Mouse (Mus musculus) myocyte (in vitro differentiated cells): ENCODE data around the gene Gm49425. TPM values are rescaled to one million over a fixed set of nuclear protein-coding genes. Genes with fewer than 3 reads are reported as not detected.
"Not testable (repeated sequence)": the region's sequence is repeated elsewhere in the genome, so short reads cannot be mapped to it uniquely, and the experiment has no call there.

Experiments
- H3K27me3 ChIP-seq: one replicate; pipeline ENCODE4 v1.6.1; 2011; ENCODE audit not compliant: control insufficient read depth, insufficient read depth, insufficient read length
- H3K36me3 ChIP-seq: one replicate; pipeline ENCODE4 v1.6.1; 2011; ENCODE audit not compliant: control insufficient read depth, insufficient read depth
- H3K4me2 ChIP-seq: one replicate; pipeline ENCODE4 v1.6.1; 2011; ENCODE audit warnings: low read depth, control low read depth
- H3K4me3 ChIP-seq: one replicate; pipeline ENCODE4 v1.5.1; 2011; ENCODE audit warnings: mild to moderate bottlenecking, control low read depth, moderate library complexity
- H3K79me2 ChIP-seq: one replicate; pipeline ENCODE4 v1.6.1; 2011; ENCODE audit not compliant: control insufficient read depth, insufficient read depth
- H3ac ChIP-seq: one replicate; pipeline ENCODE4 v1.6.1; 2011; ENCODE audit not compliant: control insufficient read depth, insufficient read length
- CEBPB ChIP-seq: IDR thresholded peaks from 2 replicates; pipeline ENCODE4 v1.6.1; 2011; ENCODE audit warnings: mild to moderate bottlenecking, moderate library complexity; ENCODE audit not compliant: poor library complexity, insufficient read depth, severe bottlenecking
- E2F4 ChIP-seq: IDR thresholded peaks from one replicate; pipeline ENCODE4 v1.6.1; 2011; ENCODE audit warnings: mild to moderate bottlenecking, control low read depth, moderate library complexity; ENCODE audit not compliant: insufficient read depth
- MAX ChIP-seq: IDR thresholded peaks from one replicate; pipeline ENCODE4 v1.6.1; 2011; ENCODE audit warnings: low read depth, mild to moderate bottlenecking, control low read depth
- MYOD1 ChIP-seq, 3 experiments: IDR thresholded peaks; one replicate each; pipeline ENCODE4 v1.6.1; 2011; ENCODE audit warnings: control low read depth in 2 of 3, low read depth in 2 of 3, mild to moderate bottlenecking in 2 of 3, moderate library complexity in 1 of 3; ENCODE audit not compliant: insufficient read length in 2 of 3, control insufficient read depth in 1 of 3
- MYOG ChIP-seq, 3 experiments: IDR thresholded peaks; one replicate each; pipeline ENCODE4 v1.6.1; 2011; ENCODE audit warnings: control low read depth in 2 of 3, low read depth in 2 of 3, mild to moderate bottlenecking in 2 of 3; ENCODE audit not compliant: insufficient read length in 2 of 3, control insufficient read depth in 1 of 3, insufficient read depth in 1 of 3
- POLR2A ChIP-seq: IDR thresholded peaks from one replicate; pipeline ENCODE4 v1.6.1; 2011; ENCODE audit warnings: low read depth, mild to moderate bottlenecking, control low read depth, moderate library complexity; ENCODE audit not compliant: insufficient read length
- POLR2AphosphoS2 ChIP-seq: IDR thresholded peaks from one replicate; pipeline ENCODE4 v1.6.1; 2011; ENCODE audit warnings: low read depth, control low read depth; ENCODE audit not compliant: insufficient read length
- REST ChIP-seq: IDR thresholded peaks from one replicate; pipeline ENCODE4 v1.6.1; 2011; ENCODE audit warnings: mild to moderate bottlenecking, control low read depth, moderate library complexity; ENCODE audit not compliant: insufficient read depth, insufficient read length
- SRF ChIP-seq: IDR thresholded peaks from one replicate; pipeline ENCODE4 v1.6.1; 2011; ENCODE audit warnings: low read depth; ENCODE audit not compliant: control insufficient read depth, insufficient read length
- TCF12 ChIP-seq: IDR thresholded peaks from one replicate; pipeline ENCODE4 v1.6.1; 2011; ENCODE audit warnings: mild to moderate bottlenecking, control low read depth; ENCODE audit not compliant: poor library complexity, insufficient read depth, severe bottlenecking
- TCF3 ChIP-seq: IDR thresholded peaks from one replicate; pipeline ENCODE4 v1.6.1; 2011; ENCODE audit warnings: low read depth, control low read depth; ENCODE audit not compliant: insufficient read length
- USF1 ChIP-seq: IDR thresholded peaks from one replicate; pipeline ENCODE4 v1.6.1; 2011; ENCODE audit warnings: low read depth, mild to moderate bottlenecking, control low read depth, moderate library complexity
- polyA plus RNA-seq: library from polyadenylated mRNA; unstranded; fragments of >200 nt; fragmentation: generic; extraction: Trizol; gene quantifications from one replicate; pipeline ENCODE4 v1.2.1, GENCODE M21; 2012; ENCODE audit warnings: missing spikeins

The Gm49425 gene
- not detected for polyA plus RNA-seq

DNA sequence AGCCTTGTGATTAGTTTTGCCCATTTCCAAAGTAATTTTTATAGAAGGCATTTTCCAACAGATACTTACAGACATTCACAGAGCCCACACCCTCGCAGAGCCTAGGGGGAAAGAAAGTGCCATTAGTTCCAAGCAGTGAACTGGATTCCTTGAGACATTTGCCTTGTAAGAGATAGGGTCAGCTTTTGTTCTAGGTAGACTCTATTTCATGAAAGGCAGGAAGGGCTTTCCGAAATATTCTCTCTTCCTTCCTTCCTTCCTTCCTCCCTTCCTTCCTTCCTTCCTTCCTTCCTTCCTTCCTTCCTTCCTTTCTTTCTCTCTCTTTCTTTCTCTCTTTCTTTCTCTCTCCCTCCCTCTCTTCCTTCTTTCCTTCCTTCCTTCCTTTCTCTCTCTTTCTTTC, at the start of gene Gm49425:
TSS of gene Gm49425 (minus strand) at position 101 of the 400 bp plus-strand sequence.
- not testable (repeated sequence) for H3K36me3 ChIP-seq, H3K4me2 ChIP-seq, H3K79me2 ChIP-seq, H3ac ChIP-seq, H3K4me3 ChIP-seq
- peaks cover 10% of the 10 kb centered on the region for H3K27me3 ChIP-seq

DNA sequence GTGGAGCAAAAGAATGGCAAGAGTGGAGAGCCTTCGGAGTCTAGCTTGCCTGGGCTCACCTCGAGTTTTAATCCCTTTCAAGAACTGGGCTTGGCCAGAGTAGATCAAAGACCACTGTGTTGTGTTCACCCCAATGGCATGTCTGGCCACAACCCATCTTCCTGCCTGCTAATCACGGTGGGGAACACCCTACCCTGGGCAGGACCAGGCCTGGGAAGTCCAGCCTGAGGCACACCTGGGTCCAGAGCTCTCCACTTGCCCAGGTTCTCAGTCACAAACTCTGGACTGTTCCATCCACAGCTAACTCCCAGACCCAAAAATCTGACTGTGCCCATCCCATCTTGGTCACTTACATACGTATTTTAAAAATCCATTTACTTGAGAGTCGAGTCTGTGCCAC, 45.8 kb upstream of the Gm49425 start, which contains the start of gene Krt90:
TSS of gene Krt90 (minus strand) at position 101 of the 400 bp plus-strand sequence.
- H3K27me3 ChIP-seq = peaks cover 66% of the 10 kb centered on the region
- H3K36me3 ChIP-seq = no peaks in the 10 kb centered on the region
- no peak within 1 kb of the TSS for H3K4me3 ChIP-seq
- no peaks in the 10 kb centered on the region for H3K79me2 ChIP-seq
- no peak for TF ChIP-seq POLR2AphosphoS2
- no peak within 1 kb of the TSS for H3K4me2 ChIP-seq
- no peak within 1 kb of the TSS for H3ac ChIP-seq

DNA sequence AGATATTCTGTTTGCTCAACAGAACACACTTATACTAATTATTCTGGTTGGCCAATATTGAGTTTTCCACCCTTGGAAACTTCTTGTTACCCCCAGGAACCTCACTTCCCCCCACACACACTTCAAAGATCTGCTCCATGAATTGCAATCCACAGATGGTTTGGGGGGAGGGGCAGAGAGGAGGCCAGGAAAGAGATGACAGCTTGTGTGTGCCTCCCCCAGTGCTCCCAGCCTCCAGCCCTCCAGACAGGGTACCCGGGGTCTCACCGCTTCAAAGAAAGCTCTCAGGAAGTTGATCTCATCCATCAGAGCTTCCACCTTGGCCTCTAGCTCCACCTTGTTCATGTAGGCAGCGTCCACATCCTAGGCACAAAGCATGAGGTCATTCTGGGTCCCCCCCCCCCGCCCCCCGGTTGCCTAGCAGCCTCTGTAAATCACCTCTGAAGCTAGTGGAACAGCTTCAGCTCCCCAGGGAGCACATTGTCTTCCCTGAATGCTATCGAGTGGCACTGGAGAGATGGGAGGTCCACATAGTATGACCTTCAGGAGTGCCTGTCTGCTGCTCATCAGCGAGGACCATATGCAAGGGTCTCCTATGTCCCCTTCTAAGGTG, 41.1 kb upstream of the Gm49425 start:
- H3K27me3 ChIP-seq = peaks cover 77% of the 10 kb centered on the region
- no peaks in the 10 kb centered on the region for H3K79me2 ChIP-seq
- H3K36me3 ChIP-seq = no peaks in the 10 kb centered on the region
- TF ChIP-seq E2F4 (no peak), POLR2AphosphoS2 (no peak), MYOD1 (IDR thresholded peaks at IDR 0.05; ENCODE audit: control insufficient read depth in 1 of 3, insufficient read length in 2 of 3, low read depth in 2 of 3) (no peak), SRF (no peak), REST (no peak), TCF3 (no peak), MYOG (IDR thresholded peaks at IDR 0.05; ENCODE audit: control insufficient read depth in 1 of 3, insufficient read depth in 1 of 3, insufficient read length in 2 of 3, low read depth in 2 of 3) (no peak), USF1 (no peak), MAX (no peak), CEBPB (no peak), TCF12 (no peak), POLR2A (no peak)
- H3K4me3 ChIP-seq = no peak overlapping the region
- no peak overlapping the region for H3ac ChIP-seq
- H3K4me2 ChIP-seq = no peak overlapping the region

DNA sequence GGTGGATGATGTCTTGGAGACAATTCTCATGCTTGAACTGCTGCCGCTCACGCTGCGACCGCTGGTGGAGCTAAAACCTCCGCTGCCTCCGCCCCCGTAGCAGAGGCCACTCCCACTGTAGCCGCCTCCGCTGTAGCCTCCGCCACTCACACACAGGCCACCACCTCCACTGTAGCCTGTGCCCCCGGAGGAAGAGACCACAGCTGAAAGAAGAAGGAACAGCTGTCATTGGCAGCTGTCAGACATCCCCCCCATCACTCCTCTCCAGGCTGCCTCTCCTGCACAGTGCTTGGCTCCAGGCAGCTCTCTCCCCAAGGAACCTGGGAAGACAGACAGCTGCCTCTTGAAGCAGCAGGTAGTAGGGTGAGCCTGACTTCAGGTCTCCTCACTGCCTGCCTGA, 36.1 kb upstream of the Gm49425 start:
- H3K27me3 ChIP-seq = peaks cover 62% of the 10 kb centered on the region
- no peaks in the 10 kb centered on the region for H3K79me2 ChIP-seq
- H3ac ChIP-seq = no peak overlapping the region
- no peak overlapping the region for H3K4me2 ChIP-seq
- no peaks in the 10 kb centered on the region for H3K36me3 ChIP-seq
- H3K4me3 ChIP-seq = no peak overlapping the region
- TF ChIP-seq E2F4 = no peak
- TF ChIP-seq MYOG (IDR thresholded peaks at IDR 0.05; ENCODE audit: control insufficient read depth in 1 of 3, insufficient read depth in 1 of 3, insufficient read length in 2 of 3, low read depth in 2 of 3) = peak in 2 of 3 experiments; percentile 61 to 67
- TF ChIP-seq CEBPB = no peak
- no peak for TF ChIP-seq POLR2AphosphoS2
- no peak for TF ChIP-seq POLR2A
- TF ChIP-seq USF1 = no peak
- peak in 2 of 3 experiments; percentile 74 to 82 for TF ChIP-seq MYOD1 (IDR thresholded peaks at IDR 0.05; ENCODE audit: control insufficient read depth in 1 of 3, insufficient read length in 2 of 3, low read depth in 2 of 3)
- TF ChIP-seq MAX = no peak
- TF ChIP-seq SRF = no peak
- peak; percentile 48 for TF ChIP-seq TCF3
- TF ChIP-seq REST = no peak
- no peak for TF ChIP-seq TCF12

DNA sequence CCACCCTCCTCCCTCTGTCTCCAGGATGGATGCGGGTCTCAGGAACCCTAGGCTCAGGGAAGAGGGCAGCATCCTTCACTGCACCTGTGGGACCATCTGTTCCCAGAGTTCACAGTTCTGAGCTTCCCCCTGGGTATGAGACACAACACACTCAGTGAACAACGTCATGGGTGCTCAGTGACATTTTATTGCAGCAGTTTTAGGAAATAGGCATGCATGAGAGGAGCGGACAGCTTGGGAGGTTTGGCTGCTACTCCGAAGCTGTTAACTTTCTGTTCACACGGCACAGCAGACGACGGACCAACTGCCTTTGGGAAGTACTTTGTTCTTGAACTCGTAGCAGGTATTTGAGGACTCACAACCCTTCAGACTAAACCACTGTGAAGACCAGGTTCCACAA, 35.1 kb upstream of the Gm49425 start:
- H3K36me3 ChIP-seq = no peaks in the 10 kb centered on the region
- no peak overlapping the region for H3ac ChIP-seq
- no peaks in the 10 kb centered on the region for H3K79me2 ChIP-seq
- H3K27me3 ChIP-seq = peaks cover 65% of the 10 kb centered on the region
- H3K4me3 ChIP-seq = no peak overlapping the region
- TF ChIP-seq POLR2A (no peak), TCF12 (no peak), MYOG (IDR thresholded peaks at IDR 0.05; ENCODE audit: control insufficient read depth in 1 of 3, insufficient read depth in 1 of 3, insufficient read length in 2 of 3, low read depth in 2 of 3) (no peak), E2F4 (no peak), MAX (no peak), SRF (no peak), TCF3 (no peak), REST (no peak), CEBPB (no peak)
- H3K4me2 ChIP-seq = no peak overlapping the region
